Mouse (Mus musculus) embryonic fibroblast, embryonic 13.5 days (primary cell): Measurements from ENCODE around the gene Grtp1.

ENCODE experiments used
- CTCF ChIP-seq: IDR thresholded peaks from 2 replicates; pipeline ENCODE4 v1.5.1; 2011; ENCODE audit warnings: mild to moderate bottlenecking, control low read depth, low read length, moderate library complexity, borderline replicate concordance; ENCODE audit not compliant: insufficient read depth
- POLR2A ChIP-seq: IDR thresholded peaks from 2 replicates; pipeline ENCODE4 v1.6.1; 2011; ENCODE audit warnings: low read depth, mild to moderate bottlenecking, control low read depth, low read length, moderate library complexity

DNA sequence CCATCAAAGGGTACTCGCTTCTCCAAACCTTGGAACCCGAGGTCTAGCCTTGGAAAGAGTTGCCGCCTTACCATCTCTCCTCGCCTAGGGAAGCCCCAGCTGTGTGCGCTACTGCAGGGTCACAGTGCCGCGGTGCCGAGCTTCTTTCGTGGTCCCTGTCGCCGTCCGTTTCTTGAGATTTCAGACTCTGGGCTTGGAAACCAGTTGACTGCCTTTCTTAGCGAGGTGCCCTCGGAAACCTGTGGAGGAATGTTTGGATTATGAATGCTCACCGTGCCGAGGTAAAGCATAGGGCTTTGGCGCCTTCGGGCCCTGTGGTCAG is 554 bp upstream of the Grtp1 start:
- TF ChIP-seq POLR2A (no peak), CTCF (no peak)
